Mouse (Mus musculus): ENCODE measurements around the gene Hbb-bt.
"Not testable (repeated sequence)": the region's sequence is repeated elsewhere in the genome, so short reads cannot be mapped to it uniquely, and the experiment has no call there.

The Hbb-bt gene

DNA sequence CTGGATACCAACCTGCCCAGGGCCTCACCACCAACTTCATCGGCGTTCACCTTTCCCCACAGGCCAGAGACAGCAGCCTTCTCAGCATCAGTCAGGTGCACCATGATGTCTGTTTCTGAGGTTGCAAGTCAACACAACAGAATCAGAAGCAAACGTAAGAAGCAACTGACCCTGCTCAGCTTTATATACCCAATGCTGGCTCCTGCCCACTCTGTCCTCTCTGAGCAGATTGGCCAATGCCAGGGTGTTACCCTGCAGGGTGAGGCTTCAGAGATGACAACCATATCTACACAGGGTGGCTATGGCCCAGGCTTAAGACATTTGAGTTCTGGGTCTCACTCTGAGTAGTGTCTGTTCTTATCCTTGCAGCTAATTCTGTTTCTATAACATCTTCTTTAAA lies at the start of gene Hbb-bt:
Gene Hbb-bt (minus strand): TSS at position 231 of the 400 bp plus-strand sequence.
- no peak for DNase-seq

DNA sequence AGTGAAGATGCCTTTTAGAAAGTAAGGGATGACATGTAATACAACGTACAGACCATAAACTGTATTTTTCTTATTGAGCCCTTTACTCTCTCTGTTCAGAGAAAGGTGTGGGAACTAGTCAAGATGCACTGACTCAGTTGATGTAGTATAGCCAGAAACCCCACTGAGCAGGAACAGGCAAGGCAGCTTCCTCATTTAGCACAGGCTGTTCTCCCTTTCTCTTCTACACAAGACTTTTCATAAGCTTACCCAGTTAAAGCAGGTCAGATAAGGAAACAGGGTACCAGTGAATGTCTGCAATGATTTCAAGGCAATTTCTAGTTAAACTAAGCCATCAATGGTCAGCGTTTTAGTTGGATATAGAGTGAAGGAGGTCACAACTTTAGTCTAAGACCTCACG lies 47.7 kb upstream of the Hbb-bt start:
- no peak for DNase-seq

DNA sequence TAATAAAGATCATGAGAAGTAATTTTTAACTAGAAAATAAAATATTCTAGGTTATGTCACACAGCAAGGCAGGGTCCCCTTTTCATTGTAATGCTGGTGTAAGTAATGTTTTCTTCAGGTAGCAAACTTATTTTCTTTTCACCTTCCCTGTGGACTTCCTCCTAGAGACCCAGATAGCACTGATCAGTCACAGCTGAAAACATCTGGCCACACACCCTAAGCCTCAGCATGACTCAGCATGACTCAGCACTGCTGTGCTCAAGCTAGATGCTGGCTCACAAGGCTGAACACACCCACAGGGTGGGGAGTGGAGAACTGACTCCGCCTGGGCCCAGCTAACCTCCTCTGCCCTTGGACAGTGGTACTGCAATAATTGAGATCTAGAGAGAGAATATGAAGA lies 47.1 kb upstream of the Hbb-bt start:
- no peak for DNase-seq

DNA sequence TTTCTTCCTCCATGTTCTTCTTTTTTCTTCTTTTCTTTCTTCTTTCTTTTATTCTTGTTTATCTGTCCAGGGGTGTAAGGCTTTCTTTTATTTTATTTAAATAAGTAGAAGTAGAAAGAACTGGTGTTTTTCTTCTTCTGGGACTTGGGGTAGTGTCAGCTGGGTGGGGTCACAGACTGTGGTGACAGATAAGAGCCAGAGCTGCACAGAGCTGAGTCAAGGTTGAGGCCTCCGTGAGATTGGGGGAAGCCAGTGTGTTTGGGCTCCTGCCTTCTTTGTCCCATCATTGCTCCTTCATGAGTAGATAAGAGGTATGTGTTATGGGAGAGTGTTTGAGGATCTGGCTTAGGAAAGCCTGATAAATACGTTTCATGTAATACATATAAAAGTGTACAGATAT lies 45.3 kb upstream of the Hbb-bt start:
- no peak for DNase-seq

DNA sequence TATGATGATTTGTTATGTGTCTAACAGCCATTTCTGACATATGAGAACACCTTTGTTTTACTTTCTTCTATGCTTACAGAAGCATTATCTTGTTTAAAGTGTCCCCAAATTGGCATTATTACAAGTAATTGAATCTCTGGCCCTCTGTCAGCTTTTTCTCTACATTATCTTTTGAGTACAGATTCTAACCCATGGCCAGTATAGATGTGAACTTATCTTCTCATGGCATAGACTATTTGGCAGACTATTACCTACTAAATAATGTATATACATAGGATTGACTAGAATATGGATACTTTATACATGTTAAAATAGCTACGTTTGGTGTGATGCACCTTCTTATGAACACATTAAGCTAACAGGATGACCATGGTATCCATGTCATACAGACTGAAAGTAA lies 40.9 kb upstream of the Hbb-bt start:
- DNase-seq, result no peak

DNA sequence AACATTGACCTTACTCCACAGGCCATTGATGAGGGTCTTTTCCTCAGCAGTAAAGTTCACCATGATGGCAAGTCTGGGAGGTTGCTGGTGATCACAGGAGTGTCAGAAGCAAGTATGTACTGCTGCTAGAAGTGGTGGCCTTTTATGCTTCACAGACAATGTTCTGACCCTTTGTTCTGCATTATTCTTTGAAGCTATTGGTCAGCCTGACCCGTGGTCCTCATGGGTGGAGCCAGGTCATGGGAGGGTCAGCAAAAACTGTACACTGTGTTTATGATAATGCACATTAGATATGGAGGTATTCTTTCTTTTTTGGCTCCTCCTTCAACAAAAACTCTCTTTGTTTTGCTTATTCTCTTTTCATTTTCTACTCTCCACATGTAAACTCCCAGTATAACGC lies 39.3 kb upstream of the Hbb-bt start, which contains the start of gene Hbb-y:
Gene Hbb-y (minus strand): TSS at position 127 of the 400 bp plus-strand sequence.
- no peak for DNase-seq

DNA sequence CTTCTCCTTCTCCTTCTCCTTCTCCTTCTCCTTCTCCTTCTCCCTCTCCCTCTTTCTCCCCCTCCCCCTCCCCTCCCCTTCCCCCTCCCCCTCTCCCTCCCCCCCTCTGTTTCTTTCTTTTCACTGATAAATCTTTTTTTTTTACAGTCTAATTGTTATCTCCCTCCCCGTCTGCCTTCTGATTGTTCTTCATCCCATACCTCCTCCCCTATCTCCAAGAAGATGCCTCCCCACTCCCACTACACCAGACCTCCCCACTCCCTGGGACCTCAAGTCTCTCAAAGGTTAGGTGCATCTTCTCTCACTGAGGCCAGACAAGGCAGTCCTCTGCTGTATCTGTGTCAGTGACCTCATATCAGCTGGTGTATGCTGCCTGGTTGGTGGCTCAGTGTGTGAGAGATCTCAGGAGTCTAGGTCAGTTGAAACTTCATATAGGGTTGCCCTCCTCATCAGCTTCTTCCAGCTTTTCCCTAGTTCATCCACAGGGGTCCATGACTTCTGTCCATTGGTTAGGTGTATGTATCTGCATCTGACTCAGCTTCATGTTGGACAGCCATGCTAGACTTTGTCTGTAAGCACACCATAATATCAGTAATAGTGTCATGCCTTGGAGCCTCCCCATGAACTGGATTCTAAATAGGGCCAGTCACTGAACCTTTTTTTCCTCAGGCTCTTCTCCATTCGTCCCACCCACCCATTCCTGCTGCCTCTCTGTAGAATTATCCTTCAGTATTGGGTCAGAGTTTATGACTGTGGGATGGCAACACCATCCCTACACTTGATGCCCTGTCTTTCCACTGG lies 30.9 kb upstream of the Hbb-bt start:
- no peak for DNase-seq

DNA sequence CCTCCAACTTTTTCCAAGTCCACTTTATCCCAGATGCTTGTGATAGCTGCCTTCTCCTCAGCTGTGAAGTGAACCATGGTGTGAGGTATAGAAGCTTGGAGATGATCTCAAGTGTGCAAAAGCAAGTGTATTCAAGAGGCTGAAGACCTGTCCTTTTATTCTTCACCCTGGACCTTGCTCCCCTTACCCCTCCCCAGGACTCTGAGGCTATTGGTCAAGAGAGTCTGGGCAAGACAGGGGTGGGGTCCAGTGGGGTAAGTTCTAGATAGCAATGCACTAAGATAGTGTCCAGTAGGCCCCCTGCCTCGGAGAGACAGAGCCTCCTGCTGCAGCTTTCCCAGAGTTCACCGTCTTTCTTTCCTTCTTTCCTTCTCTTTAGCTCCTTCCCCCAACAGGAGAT lies 29.2 kb upstream of the Hbb-bt start, which contains the start of gene Hbb-bh1:
Gene Hbb-bh1 (minus strand): TSS at position 131 of the 400 bp plus-strand sequence.
- DNase-seq, result no peak

DNA sequence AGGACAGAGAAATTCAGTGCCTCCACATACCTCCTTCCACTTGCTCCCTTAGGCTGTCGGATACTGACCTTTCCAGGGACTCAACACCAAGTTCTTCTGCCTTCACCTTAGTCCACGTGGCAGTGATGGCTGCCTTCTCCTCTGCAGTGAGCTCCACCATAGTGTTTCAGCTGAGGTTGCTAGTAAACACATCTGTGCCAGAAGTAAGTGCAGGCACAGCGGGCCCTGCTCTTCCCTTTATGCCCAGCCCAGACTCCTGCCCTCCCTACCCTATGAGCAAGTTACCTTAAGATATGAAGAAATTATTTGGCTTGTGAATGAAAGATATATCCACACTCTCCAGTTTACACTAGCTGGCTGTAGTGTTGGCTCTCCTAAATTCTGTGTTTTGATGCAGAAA lies 26.5 kb upstream of the Hbb-bt start, which contains the start of gene Hbb-bh2:
Gene Hbb-bh2 (minus strand): TSS at position 253 of the 400 bp plus-strand sequence.
- no peak for DNase-seq

DNA sequence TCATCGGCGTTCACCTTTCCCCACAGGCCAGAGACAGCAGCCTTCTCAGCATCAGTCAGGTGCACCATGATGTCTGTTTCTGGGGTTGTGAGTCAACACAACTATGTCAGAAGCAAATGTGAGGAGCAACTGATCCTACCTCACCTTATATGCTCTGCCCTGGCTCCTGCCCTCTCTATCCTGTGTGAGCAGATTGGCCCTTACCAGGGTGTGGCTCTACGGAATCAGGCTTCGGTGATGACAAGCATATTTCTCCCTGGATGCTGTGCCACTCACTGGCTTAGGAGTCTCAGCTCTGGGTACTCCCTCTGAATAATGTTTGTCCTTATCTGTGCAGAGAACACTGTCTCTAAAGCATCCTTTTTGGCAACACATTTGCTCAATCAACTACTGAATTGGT lies 14.0 kb upstream of the Hbb-bt start, which contains the start of gene Hbb-bs:
Gene Hbb-bs (minus strand): TSS at position 289 of the 400 bp plus-strand sequence.
- no peak for DNase-seq

DNA sequence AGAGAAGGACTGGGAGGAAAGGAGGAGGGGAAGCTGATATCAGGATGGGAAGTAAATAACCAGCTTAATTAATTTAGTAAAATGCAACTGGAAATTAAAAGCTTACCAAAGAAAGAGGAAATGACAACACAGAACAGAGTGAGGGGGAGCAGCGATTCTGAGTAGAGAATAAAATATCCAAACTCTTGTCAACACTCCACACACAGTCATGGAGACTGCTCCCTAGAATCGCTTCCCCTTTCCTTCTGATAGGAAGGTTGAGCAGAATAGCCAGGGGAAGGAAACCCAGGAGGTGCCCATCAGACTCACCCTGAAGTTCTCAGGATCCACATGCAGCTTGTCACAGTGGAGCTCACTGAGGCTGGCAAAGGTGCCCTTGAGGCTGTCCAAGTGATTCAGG lies 13.3 kb upstream of the Hbb-bt start:
- DNase-seq, result not testable (repeated sequence)

DNA sequence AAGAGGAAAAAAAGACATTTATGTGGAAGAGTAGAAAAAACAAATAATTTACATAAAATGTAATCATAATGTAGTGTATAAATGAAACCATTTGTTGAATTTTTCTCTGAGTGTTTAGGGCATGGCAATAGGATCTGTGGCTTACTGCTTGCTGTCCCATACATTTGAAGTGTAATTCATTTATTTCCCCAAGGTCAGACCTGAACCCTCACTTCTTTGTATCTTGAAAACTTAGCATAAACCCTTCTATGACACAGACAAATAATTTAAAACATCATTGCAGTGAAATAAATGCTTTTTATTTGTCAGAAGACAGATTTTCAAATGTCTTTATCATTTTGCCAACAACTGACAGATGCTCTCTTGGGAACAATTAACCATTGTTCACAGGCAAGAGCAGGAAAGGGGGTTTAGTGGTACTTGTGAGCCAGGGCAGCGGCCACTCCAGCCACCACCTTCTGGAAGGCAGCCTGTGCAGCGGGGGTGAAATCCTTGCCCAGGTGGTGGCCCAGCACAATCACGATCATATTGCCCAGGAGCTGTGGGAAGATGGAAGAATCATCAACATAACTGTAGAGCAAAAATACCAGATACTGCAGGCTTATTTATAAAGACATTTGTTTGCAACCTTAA lies 12.6 kb upstream of the Hbb-bt start:
- no peak for DNase-seq

DNA sequence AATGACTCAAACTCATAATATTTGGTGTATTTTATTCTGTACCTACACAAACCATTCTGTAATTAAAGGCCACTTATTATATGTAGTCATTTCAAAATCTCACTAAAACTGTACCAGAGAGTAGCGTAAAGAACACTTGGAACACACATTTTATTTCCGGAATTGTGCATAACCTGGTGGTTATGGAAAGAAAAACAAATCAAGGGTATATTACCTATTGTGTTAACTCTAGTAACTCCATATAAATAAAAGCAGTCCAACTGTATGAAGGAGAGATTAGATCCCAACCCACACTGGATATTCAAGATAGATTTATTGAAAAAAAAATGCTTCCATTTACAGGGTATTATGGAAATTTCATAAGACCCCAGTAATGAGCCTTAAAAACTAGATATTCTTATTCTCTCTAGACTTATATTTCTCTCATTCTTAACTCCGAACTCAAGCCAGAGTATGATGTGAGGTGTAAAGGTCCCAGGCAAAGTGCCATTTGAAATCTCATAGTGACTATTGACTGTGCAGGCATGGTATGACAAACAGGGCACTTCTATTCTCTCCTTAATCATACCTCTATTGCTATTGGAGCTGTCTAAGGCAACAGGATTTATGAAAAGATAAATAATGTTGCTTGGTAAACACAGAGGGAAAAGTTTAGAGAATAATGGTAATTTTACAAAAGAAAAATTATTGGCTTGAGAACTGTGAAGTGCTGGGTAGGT lies 11.9 kb upstream of the Hbb-bt start:
- DNase-seq, result no peak

DNA sequence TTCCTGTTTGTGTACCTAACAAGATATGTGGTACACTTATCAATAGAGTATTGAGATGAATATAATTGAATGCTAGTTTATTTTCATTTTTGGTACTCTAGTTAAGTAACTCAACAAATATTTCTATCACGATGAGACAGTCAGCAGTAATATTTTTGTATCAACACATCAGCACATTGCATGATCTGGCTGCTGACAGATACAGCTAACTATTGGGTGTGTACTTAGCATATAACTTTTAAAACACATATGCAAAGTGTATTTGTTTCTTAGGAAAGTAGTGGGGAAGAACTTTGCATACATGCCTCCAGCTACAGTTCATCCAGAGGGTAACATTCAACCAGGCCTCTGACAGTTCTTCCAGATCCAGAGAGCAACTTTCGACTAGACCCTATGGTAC lies 10.8 kb upstream of the Hbb-bt start:
- no peak for DNase-seq

DNA sequence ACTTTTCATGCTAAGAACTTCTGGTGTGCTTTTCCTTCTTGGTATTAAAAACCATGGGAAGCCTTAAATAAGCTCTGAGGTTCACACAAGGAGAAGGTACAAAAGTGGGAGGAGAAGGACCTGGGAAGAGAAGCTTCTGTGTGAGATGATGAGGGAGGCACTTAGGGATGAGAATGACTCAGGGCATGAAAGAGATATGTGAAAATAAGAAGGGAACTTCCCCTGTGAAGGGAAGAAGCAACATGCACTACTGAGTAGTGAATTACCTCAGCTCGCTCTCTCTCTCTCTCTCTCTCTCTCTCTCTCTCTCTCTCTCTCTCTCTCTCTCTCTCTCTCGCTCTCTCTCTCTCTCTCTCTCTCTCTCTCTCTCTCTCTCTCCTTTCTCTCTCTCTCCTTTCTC lies 1.3 kb upstream of the Hbb-bt start:
- not testable (repeated sequence) for DNase-seq

DNA sequence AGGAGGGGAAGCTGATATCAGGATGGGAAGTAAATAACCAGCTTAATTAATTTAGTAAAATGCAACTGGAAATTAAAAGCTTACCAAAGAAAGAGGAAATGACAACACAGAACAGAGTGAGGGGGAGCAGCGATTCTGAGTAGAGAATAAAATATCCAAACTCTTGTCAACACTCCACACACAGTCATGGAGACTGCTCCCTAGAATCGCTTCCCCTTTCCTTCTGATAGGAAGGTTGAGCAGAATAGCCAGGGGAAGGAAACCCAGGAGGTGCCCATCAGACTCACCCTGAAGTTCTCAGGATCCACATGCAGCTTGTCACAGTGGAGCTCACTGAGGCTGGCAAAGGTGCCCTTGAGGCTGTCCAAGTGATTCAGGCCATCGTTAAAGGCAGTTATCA lies 644 bp downstream of the Hbb-bt start:
- not testable (repeated sequence) for DNase-seq

DNA sequence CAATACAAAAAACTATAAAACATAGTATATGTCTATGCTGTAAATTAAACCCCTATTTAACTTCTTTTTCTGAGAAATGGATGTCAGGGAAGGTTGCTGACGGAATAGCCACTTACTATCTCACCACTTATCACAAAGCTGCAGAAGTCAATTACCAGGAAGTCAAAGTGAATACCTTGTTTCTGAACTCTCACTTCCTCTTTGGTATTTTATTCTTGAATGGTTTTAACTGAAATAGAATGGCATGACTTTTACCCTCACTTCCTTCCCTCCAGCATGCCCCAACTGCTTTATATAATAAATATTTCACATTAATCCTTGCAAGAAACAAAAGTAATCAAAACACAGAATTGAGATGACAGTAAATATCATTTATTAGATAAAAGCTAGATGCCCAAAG lies 1.6 kb downstream of the Hbb-bt start:
- no peak for DNase-seq

DNA sequence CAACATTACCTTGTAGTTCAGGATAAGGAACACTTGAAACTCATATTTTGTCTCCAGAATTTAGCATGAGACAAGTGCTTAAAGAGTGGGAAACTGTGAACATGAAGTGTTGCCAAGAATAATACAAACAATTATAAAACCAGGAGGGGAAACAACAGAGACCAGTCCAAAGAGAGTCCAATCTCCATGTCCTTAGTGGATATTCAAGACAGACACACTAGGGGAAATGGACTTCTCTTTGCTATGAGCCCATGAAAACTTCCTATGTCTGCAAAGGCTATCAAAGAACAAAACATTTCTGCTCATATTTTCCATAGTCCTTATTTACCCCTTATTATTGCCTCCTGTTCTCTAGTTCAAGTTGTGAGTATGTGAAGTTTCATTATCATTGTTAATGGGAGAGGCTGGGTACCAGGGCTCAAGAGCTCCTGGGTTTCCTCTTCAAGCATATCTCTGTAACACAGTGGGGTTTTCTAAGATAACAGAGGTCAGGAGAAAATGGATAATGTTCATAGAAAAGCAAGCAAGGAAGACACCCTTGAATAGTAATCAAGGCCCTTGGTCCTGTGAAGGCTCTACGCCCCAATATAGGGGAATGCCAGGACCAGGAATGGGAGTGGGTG lies 2.5 kb downstream of the Hbb-bt start:
- no peak for DNase-seq

DNA sequence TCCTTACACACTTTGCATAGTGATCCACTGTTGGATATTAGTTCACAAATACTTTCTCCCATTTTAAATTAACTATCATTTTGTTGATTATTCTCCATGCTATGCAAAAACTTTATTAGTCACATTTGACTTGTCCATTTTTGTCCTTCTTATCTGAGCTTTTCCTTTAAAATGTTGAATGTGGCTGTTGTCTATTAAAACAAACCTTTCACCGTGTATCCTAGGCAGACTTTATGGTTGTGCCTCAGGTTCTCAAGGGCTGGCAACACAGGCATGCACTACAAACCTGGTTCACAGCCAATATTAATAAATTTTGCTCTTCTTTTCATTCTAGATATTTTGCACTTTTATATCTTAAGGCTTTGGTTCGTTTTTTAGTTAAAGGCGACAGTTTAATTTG lies 3.0 kb downstream of the Hbb-bt start:
- DNase-seq, result no peak

DNA sequence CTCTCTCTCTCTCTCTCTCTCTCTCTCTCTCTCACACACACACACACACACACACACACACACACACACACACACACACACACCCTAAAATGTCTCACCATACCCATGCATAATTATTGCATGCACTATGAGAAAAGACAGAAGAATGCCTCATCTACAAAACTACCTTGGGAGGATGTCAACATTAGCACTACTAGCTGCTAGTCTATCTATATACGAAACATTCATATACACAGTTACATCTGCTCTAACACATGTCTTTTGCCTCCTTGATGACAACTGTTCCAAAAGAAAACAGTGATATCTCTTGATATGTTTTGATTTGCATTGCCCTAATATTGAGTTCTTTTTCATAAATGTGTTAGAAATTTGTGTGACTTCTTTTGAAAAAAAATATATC lies 3.5 kb downstream of the Hbb-bt start:
- DNase-seq, result no peak

DNA sequence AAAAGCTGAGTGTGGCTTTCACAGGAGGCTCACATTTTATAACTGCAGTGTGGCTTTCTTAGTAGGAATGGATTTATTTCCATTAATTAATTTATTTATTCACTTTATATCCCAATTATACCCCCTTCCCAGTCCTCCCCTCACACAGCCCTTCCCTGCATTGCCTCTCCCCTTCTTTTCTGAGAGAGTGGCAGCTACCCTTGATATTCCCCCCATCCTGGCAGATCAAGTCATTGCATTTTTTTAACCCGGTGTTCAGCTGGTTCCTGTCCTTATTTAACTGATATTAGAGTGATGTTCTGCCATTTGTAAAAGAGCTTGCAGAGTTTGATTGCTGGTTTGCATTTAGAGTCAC lies 4.0 kb downstream of the Hbb-bt start:
- DNase-seq, result no peak

DNA sequence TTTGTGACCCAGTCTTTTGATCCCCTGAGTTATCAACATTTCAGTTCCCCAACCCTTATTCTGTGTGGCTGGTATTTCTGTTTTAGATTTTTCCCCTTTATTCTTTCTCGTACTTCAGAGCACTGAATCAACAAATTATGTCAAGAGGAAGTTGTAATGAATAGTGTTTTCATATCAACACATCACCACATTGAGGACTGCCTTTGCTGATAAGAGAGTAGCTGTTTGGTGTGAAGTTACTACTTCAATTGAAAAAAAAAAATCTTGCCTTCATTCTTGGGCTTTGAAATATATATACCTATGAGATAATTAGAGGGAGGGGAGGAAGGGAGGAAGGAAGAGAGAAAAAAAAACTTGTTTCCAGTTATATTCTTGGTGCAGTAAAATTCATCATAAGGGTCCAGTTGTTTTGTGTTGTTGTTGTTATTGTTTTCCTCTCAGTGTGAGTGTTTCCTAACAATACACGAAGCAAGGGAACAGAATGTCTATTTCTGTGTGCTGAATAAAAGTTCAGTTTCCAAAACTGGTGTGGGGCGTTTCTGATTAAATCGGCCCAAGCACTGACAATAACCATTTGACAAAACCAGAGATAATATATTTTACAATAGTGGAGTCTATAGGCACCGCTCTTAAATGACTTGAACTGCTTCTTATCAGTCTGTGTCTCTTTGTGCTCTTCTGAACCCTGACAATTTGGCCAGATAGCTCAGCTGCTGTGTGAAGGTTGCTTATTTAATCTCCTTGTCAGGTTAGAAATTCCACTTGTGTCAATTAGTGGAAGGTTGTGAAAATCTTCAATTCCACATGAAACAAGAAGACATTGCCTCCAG lies 4.6 kb downstream of the Hbb-bt start:
- DNase-seq, result no peak
